ENCODE assay signal across 19 mouse cellular contexts in genomic region chr17:78109364-78110222, GRCm38 (mm10).
DNase-seq lines count a peak whose midpoint lies in the region; ATAC-seq lines count a peak whose summit lies in the region.
"Had no signal": no experiment of that assay in that cellular context is flagged by ENCODE, and none has a peak within 500 bp of the region (broad histone marks: within the 10 kb centered on the region; RNA-seq: fewer than 3 reads in every experiment).

No protein-coding gene starts in this region.

- H3K36me3 ChIP-seq in kidney, embryonic 16.5 days (ENCODE audit: insufficient read depth, low read length): no peaks in the 10 kb centered on the region
- H3K36me3 ChIP-seq in kidney, embryonic 14.5 days (ENCODE audit: control insufficient read depth, insufficient read depth, low read length): no peaks in the 10 kb centered on the region
- no peaks in the 10 kb centered on the region for H3K36me3 ChIP-seq in intestine, embryonic 16.5 days (ENCODE audit: control insufficient read depth, insufficient read depth, low read length)
- H3K36me3 ChIP-seq: embryonic facial prominence, embryonic 10.5 days; forebrain, embryonic 10.5 days; heart, embryonic 12.5 days; hindbrain, embryonic 10.5 days had no signal

- H3K4me1 ChIP-seq in kidney, embryonic 16.5 days (ENCODE audit: insufficient read depth, low read length): no peaks in the 10 kb centered on the region
- no peaks in the 10 kb centered on the region for H3K4me1 ChIP-seq in kidney, embryonic 14.5 days (ENCODE audit: control insufficient read depth, insufficient read depth, low read length)
- no peaks in the 10 kb centered on the region for H3K4me1 ChIP-seq in intestine, embryonic 16.5 days (ENCODE audit: control insufficient read depth, insufficient read depth, low read length)
- H3K4me1 ChIP-seq: embryonic facial prominence, embryonic 10.5 days; forebrain, embryonic 10.5 days; heart, embryonic 12.5 days had no signal

- 0 out of 2 replicates have a peak, but pooled peaks have one; percentile 51 for ATAC-seq in kidney, embryonic 16.5 days (ENCODE audit: low FRiP score, low TSS enrichment)
- ATAC-seq in kidney, embryonic 14.5 days (ENCODE audit: low FRiP score, low TSS enrichment): no peak
- ATAC-seq in intestine, embryonic 16.5 days: peak; percentile 99
- ATAC-seq in erythroblast, adult 5-6 weeks (replicated peaks; ENCODE audit: low FRiP score, poor library complexity, severe bottlenecking): no peak
- ATAC-seq: forebrain, embryonic 14.5 days had no signal

- WGBS in kidney, embryonic 16.5 days: 65% methylated on average over 7 of the region's 7 CpGs
- 64% methylated on average over 7 of the region's 7 CpGs for WGBS in kidney, embryonic 14.5 days
- WGBS in intestine, embryonic 16.5 days: 61% methylated on average over 7 of the region's 7 CpGs

- H3K27ac ChIP-seq in kidney, embryonic 16.5 days (ENCODE audit: low read length): no peak overlapping the region
- no peak overlapping the region for H3K27ac ChIP-seq in kidney, embryonic 14.5 days (ENCODE audit: low read depth, low read length)
- no peak overlapping the region for H3K27ac ChIP-seq in intestine, embryonic 16.5 days (ENCODE audit: low read length)
- H3K27ac ChIP-seq: embryonic facial prominence, embryonic 10.5 days; forebrain, embryonic 10.5 days; gastrocnemius, adult 2 months; hindbrain, embryonic 10.5 days; hindbrain, embryonic 14.5 days had no signal

- no peak overlapping the region for H3K9ac ChIP-seq in kidney, embryonic 16.5 days (replicated peaks; ENCODE audit: low read length)
- H3K9ac ChIP-seq in kidney, embryonic 14.5 days (ENCODE audit: low read depth, low read length): no peak overlapping the region
- no peak overlapping the region for H3K9ac ChIP-seq in intestine, embryonic 16.5 days (ENCODE audit: low read depth, low read length)
- H3K9ac ChIP-seq: heart, embryonic 12.5 days; hindbrain, embryonic 14.5 days had no signal

- DNase-seq in urinary bladder, postnatal 14 days (ENCODE audit: low spot score): peak; percentile 2
- no peak for DNase-seq in urinary bladder, postnatal 4 days (ENCODE audit: low spot score in 2 of 2)
- no peak for DNase-seq in spleen, adult 12 weeks (ENCODE audit: low spot score)
- DNase-seq: adrenal gland, postnatal 10 days; cerebellum, adult 18-20 months; cerebellum, adult 9-11 months; gastrocnemius, adult 2 months; gastrocnemius, postnatal 25 days had no signal

- no peak overlapping the region for H3K4me2 ChIP-seq in kidney, embryonic 16.5 days (replicated peaks; ENCODE audit: low read depth, low read length)
- H3K4me2 ChIP-seq in kidney, embryonic 14.5 days (replicated peaks; ENCODE audit: low read depth, low read length): no peak overlapping the region
- H3K4me2 ChIP-seq in intestine, embryonic 16.5 days (ENCODE audit: low read depth, low read length): no peak overlapping the region
- H3K4me2 ChIP-seq: heart, embryonic 12.5 days; hindbrain, embryonic 14.5 days had no signal

- H3K4me3 ChIP-seq in kidney, embryonic 16.5 days (ENCODE audit: low read length): no peak overlapping the region
- H3K4me3 ChIP-seq in kidney, embryonic 14.5 days (ENCODE audit: low read length): no peak overlapping the region
- no peak overlapping the region for H3K4me3 ChIP-seq in intestine, embryonic 16.5 days (ENCODE audit: low read length)
- H3K4me3 ChIP-seq: embryonic facial prominence, embryonic 10.5 days; erythroblast, embryonic 14.5 days; forebrain, embryonic 10.5 days; gastrocnemius, adult 2 months; heart, embryonic 12.5 days; hindbrain, embryonic 10.5 days had no signal

- H3K27me3 ChIP-seq in kidney, embryonic 16.5 days (ENCODE audit: insufficient read depth, low read length): no peaks in the 10 kb centered on the region
- no peaks in the 10 kb centered on the region for H3K27me3 ChIP-seq in kidney, embryonic 14.5 days (ENCODE audit: control insufficient read depth, insufficient read depth, low read length)
- no peaks in the 10 kb centered on the region for H3K27me3 ChIP-seq in intestine, embryonic 16.5 days (replicated peaks; ENCODE audit: control insufficient read depth, insufficient read depth, low read length)
- H3K27me3 ChIP-seq: heart, embryonic 12.5 days had no signal

- no peaks in the 10 kb centered on the region for H3K9me3 ChIP-seq in kidney, embryonic 16.5 days (ENCODE audit: low read length)
- no peaks in the 10 kb centered on the region for H3K9me3 ChIP-seq in kidney, embryonic 14.5 days (ENCODE audit: control insufficient read depth, low read length)
- H3K9me3 ChIP-seq in intestine, embryonic 16.5 days (ENCODE audit: control insufficient read depth, low read length): no peaks in the 10 kb centered on the region
- H3K9me3 ChIP-seq: embryonic facial prominence, embryonic 10.5 days; forebrain, embryonic 10.5 days; heart, embryonic 12.5 days; hindbrain, embryonic 10.5 days had no signal

Comparison
In these comparisons a context has a peak if more than half of its experiments do, and no peak if none do; other contexts are left out.
1. ATAC-seq: peak in kidney, embryonic 16.5 days (single experiment) and intestine, embryonic 16.5 days (single experiment); none in kidney, embryonic 14.5 days (single experiment) and erythroblast, adult 5-6 weeks (single experiment).